Mouse (Mus musculus): Measurements from ENCODE around the gene Lypla2.
A peak's percentile ranks its signal among the peaks of the same experiment; 100 is the strongest.

Gene Lypla2

GRCm38 (mm10) chr4:135972911-135973811 lies 735 bp upstream of the Lypla2 start:
- DNase-seq: no peak

- no peak for DNase-seq
These were observed 446 bp downstream of the Lypla2 start for GRCm38 (mm10) chr4:135971805-135972555.

- no peak for DNase-seq
These were observed 1.8 kb downstream of the Lypla2 start for GRCm38 (mm10) chr4:135970585-135970984.

- no peak for DNase-seq
These were observed 3.2 kb downstream of the Lypla2 start for GRCm38 (mm10) chr4:135969070-135969750.

- DNase-seq: no peak
These were observed 4.1 kb downstream of the Lypla2 start for GRCm38 (mm10) chr4:135968271-135968869.

- DNase-seq: no peak
These were observed 5.2 kb downstream of the Lypla2 start for GRCm38 (mm10) chr4:135967086-135967760.

- DNase-seq: no peak
These were observed 6.1 kb downstream of the Lypla2 start for GRCm38 (mm10) chr4:135966283-135966682.

GRCm38 (mm10) chr4:135965113-135965512 lies 7.3 kb downstream of the Lypla2 start:
- DNase-seq: no peak

GRCm38 (mm10) chr4:135964426-135964825 lies 8.0 kb downstream of the Lypla2 start:
- DNase-seq: peak; percentile 49 to 56

- peak; percentile 96 to 98 for DNase-seq
These were observed 8.8 kb downstream of the Lypla2 start, which contains the start of gene Gale for GRCm38 (mm10) chr4:135963457-135964193. Gene Gale, plus strand, starts transcription at chr4:135963727.

GRCm38 (mm10) chr4:135962946-135963345 lies 9.5 kb downstream of the Lypla2 start:
- DNase-seq: no peak

- no peak for DNase-seq
These were observed 10.2 kb downstream of the Lypla2 start for GRCm38 (mm10) chr4:135962198-135962597.

- DNase-seq: no peak
These were observed 10.7 kb downstream of the Lypla2 start for GRCm38 (mm10) chr4:135961709-135962108.

- peak; percentile 82 to 86 for DNase-seq
These were observed 11.7 kb downstream of the Lypla2 start for GRCm38 (mm10) chr4:135960717-135961116.

GRCm38 (mm10) chr4:135958354-135958753 lies 14.1 kb downstream of the Lypla2 start:
- no peak for DNase-seq

- no peak for DNase-seq
These were observed 16.5 kb downstream of the Lypla2 start for GRCm38 (mm10) chr4:135955886-135956285.

GRCm38 (mm10) chr4:135954241-135954640 lies 18.2 kb downstream of the Lypla2 start:
- peak; percentile 78 to 87 for DNase-seq

GRCm38 (mm10) chr4:135953179-135953578 lies 19.2 kb downstream of the Lypla2 start:
- no peak for DNase-seq

GRCm38 (mm10) chr4:135951505-135951904 lies 20.9 kb downstream of the Lypla2 start:
- no peak for DNase-seq

GRCm38 (mm10) chr4:135950365-135950764 lies 22.1 kb downstream of the Lypla2 start:
- peak in 1 of 2 experiments; percentile 42 for DNase-seq

- peak; percentile 61 to 71 for DNase-seq
These were observed 22.5 kb downstream of the Lypla2 start for GRCm38 (mm10) chr4:135949911-135950310.
